Mouse (Mus musculus): Measurements from ENCODE around the gene Sowaha. TPM values are rescaled to one million over a fixed set of nuclear protein-coding genes. Genes with fewer than 3 reads are reported as not detected.

Sowaha gene
- polyA plus RNA-seq (2016; fragmentation: Nextera tagmentation; extraction: Ambion mirVana): 1.1 and 1.6 TPM in 2 replicates

DNA sequence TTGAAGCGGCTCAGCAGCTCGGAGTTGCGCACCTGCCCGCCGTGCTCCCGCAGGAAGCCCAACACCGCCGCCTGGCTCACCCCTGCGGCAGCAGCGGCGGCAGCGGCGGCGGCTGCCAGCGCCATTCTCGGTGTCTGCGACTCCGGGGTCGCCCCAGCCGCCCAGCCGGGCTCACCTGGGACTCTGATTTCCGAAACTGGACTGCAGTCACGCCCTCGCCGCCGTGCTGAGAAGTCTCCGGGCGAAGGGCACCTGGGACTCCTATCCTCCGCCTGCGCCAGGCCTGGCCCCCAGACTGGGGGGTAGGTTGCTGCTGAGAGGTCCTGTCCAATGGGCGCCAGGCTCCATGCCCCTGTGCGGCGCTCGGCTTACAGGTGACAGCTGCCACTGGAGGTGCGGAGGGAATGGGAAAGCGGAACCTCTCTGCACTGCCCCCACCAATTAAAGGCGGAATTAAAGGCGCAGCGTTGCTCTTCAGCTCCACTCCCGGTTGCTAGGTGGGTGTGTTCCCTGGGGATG, at the start of gene Sowaha, which contains the start of gene Gm9945:
Gene Sowaha (minus strand): TSS at position 492 of the 519 bp plus-strand sequence.
Gene Gm9945 (plus strand): TSS at position 384 of the 519 bp plus-strand sequence.
- peak; percentile 40; the same call in 1 of the 2 replicates for ATAC-seq (ENCODE audit: low FRiP score)

DNA sequence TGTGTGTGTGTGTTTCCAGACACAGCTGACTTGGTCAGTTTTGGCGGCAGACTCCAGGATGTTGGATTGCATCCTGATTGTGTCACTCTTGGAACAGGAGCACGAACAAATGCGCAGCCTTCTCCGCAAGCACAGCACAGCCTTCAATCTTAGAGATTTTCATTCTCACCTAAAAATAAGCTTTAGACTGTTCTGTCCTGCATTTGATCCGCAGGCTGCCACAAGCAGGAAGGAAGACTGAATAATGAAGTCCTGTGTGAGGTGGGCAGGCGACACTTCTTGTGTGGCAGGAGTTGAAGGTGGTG, 49.1 kb upstream of the Sowaha start:
- no peak for ATAC-seq (ENCODE audit: low FRiP score)
- 78% methylated on average over 6 of the region's 6 CpGs for WGBS
- no peaks in the 10 kb centered on the region for H3K27me3 ChIP-seq

More for the DNA sequence above, at the start of gene Sowaha, which contains the start of gene Gm9945:
- peak within 1 kb of the TSS; percentile 46; the same call in 1 of the 2 replicates for H3K27ac ChIP-seq
- H3K4me2 ChIP-seq: peak within 1 kb of the TSS; percentile 72
- 0 out of 2 replicates have a peak, but pooled peaks cover 4% of the 10 kb centered on the region for H3K9me3 ChIP-seq
- H3K27me3 ChIP-seq: peaks cover 60% of the 10 kb centered on the region
- peak within 1 kb of the TSS; percentile 48 for H3K4me3 ChIP-seq (replicated peaks)
- 5% methylated on average over 40 of the region's 40 CpGs for whole genome bisulfite sequencing
- H3K4me1 ChIP-seq: peaks cover 33% of the 10 kb centered on the region
- no peaks in the 10 kb centered on the region for H3K36me3 ChIP-seq (replicated peaks)
- H3K9ac ChIP-seq: peak within 1 kb of the TSS; percentile 48

DNA sequence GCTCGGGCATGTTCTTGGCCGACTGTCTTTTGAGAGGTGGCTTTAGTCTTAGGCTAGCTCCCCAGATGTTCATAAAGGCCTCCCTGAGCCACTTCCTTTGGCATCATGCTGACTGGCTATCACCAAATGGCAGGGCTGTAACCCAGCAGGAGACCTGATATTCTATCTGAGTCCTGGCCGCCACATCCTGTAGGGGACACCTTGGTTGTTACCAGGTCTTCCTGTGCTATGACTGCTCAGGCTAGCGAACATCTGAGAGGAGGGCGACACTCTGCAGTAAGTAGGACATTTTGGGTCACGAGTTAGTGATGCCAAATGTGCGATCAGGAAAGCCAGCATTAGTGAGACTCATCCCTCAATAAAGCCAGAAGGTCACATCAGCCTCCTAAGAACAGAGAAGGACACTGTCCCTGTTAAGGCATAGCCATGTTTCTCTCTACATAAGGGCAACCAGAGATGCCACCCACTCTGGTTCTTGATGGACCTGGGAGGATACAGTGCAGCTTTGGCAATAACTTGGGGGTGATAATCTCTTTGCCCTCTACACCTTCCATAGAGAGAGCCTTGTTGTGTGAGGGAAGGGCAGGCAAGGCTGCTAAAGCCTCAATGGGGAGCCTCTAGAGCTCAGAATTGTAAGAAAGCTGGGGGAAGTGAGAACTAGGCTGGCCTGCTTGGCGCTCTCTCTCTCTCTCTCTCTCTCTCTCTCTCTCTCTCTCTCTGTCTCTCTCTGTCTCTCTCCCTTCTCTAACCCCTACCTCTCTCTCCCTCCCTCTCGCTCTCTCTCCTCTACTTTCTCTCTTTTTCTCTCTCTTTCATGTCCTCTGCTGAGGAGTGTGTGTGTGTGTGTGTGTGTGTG, 48.6 kb upstream of the Sowaha start:
- H3K9ac ChIP-seq: no peak overlapping the region
- 89% methylated on average over 7 of the region's 9 CpGs for WGBS
- H3K4me1 ChIP-seq: peaks cover 12% of the 10 kb centered on the region
- peaks cover 7% of the 10 kb centered on the region; the same call in 1 of the 2 replicates for H3K36me3 ChIP-seq (replicated peaks)
- ATAC-seq (ENCODE audit: low FRiP score): no peak
- no peak overlapping the region for H3K4me2 ChIP-seq
- no peak overlapping the region for H3K27ac ChIP-seq
- no peaks in the 10 kb centered on the region for H3K27me3 ChIP-seq
- H3K4me3 ChIP-seq (replicated peaks): no peak overlapping the region
- no peaks in the 10 kb centered on the region for H3K9me3 ChIP-seq

More for the DNA sequence above, 49.1 kb upstream of the Sowaha start:
- Histone ChIP-seq H3K4me3 (replicated peaks) (no peak overlapping the region), H3K9ac (no peak overlapping the region), H3K9me3 (no peaks in the 10 kb centered on the region), H3K4me2 (no peak overlapping the region), H3K36me3 (replicated peaks) (peaks cover 13% of the 10 kb centered on the region), H3K27ac (no peak overlapping the region), H3K4me1 (peaks cover 6% of the 10 kb centered on the region)

DNA sequence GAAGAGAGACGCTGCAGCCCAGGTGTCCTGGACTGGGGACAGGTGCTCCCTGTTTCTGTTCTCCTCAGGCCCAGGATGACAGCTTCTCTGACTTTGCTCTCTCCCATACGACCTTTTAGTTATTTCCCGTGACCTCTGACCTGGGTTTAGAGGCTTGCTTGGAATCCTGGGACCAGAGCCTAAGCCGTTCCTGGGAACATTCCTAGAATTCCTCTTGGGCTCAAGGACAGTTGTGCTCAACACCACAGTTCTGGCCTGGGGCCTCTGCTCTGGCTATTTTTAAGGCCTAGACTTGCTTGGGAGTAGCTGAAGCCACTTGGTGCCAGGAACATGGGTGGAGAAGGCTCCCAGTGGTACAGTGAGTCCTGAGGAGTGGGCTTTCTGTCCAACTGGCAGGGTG, 45.4 kb upstream of the Sowaha start:
- Histone ChIP-seq H3K4me1 (peaks cover 27% of the 10 kb centered on the region), H3K27ac (no peak overlapping the region)
- WGBS: 51% methylated on average over 4 of the region's 4 CpGs

DNA sequence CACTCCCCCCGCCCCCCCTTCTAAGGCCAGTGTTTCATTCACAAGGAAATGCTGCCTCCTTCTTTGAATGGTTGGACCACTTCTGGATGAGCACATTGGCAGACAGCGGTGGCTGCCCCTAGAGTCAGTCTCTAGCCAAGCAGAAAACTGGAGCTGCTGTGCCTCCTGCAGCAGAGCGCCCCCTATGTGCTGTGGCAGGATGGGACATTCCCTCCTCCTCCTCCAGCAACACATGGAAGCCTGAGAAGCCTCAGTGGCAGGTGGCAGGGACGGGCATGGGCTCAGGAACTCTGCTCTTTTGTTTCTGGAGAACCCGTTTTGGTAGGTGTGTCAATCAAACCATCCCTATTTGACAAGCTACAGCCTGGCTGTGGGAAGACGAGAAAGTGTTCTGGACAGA, 44.8 kb upstream of the Sowaha start:
- ATAC-seq (ENCODE audit: low FRiP score): no peak
- Histone ChIP-seq H3K4me2 (no peak overlapping the region), H3K4me1 (peaks cover 31% of the 10 kb centered on the region), H3K27ac (no peak overlapping the region), H3K9ac (0 out of 2 replicates have a peak overlapping the region, but pooled peaks have one; percentile 7), H3K36me3 (replicated peaks) (no peaks in the 10 kb centered on the region), H3K9me3 (no peaks in the 10 kb centered on the region), H3K27me3 (no peaks in the 10 kb centered on the region), H3K4me3 (replicated peaks) (no peak overlapping the region)
- 59% methylated on average over 6 of the region's 6 CpGs for WGBS

More for the DNA sequence above, 45.4 kb upstream of the Sowaha start:
- no peak overlapping the region for H3K4me2 ChIP-seq
- no peak for ATAC-seq (ENCODE audit: low FRiP score)
- no peaks in the 10 kb centered on the region for H3K36me3 ChIP-seq (replicated peaks)
- H3K9ac ChIP-seq: no peak overlapping the region
- H3K9me3 ChIP-seq: no peaks in the 10 kb centered on the region
- H3K27me3 ChIP-seq: no peaks in the 10 kb centered on the region
- H3K4me3 ChIP-seq (replicated peaks): no peak overlapping the region

DNA sequence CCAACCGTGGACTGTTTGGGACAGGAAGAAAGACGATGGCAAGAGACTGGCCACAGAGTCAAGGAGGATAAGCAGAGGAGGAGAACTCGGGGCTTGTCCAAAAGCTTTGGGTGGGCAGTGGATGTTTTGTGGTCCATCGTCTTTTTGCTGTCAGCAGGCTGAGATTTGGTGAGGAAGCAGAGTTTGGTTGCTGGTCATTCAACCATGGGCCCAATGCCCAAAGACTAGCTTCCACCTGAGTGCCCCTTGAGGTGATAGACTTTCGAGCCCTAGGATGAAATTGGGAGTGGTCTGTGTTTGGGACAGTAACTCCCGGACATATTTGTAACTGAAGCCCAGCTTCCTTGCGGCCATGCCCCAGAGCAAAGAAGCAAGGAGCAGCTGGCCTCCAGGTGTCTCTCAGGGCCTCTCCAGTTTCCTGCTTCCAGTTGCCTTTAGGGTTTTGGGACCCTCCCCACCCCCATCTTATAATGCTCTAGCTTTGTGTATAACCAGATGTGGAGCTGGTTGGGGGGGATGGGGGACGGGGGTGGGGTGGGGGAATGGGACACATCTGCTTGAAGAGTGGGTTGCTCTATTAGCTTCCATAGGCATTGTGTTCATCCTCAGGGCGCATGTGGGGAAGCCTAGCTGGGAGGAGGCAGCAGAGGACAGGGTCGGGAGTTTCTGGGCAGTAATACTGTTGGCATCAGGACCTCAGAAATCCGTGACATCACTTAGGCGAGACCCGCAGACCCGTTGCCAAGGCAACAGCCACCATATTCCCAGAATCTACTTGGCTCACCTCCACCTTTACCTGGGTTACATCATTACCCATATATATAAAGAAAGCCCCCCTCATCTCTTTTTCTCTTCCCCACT, 43.7 kb upstream of the Sowaha start:
- ATAC-seq (ENCODE audit: low FRiP score): no peak
- no peak overlapping the region for H3K4me3 ChIP-seq (replicated peaks)
- H3K27me3 ChIP-seq: peaks cover 5% of the 10 kb centered on the region

DNA sequence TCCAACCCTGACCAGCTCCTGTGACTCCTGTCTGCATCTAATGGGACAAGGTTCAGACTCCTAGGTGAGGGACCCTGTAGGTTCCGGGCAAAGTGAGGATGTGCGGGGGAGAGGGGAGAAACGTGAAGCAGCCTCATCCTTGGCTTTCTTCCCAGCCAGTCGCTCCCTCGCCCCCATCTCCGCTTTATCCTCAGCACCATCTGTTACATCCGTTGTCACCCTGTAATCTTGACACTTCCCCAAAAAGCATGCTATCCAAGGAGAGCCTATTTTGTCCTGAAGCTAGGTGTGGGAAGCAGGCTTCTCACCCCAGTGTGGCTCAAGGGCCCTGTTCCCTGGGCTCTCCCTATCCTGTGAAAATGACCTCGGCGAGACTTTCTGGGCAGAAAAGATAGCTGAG, 42.9 kb upstream of the Sowaha start:
- no peak for ATAC-seq (ENCODE audit: low FRiP score)
- Histone ChIP-seq H3K36me3 (replicated peaks) (no peaks in the 10 kb centered on the region), H3K27ac (no peak overlapping the region), H3K27me3 (peaks cover 13% of the 10 kb centered on the region), H3K4me3 (replicated peaks) (no peak overlapping the region), H3K4me2 (no peak overlapping the region), H3K9me3 (no peaks in the 10 kb centered on the region), H3K9ac (no peak overlapping the region), H3K4me1 (peaks cover 30% of the 10 kb centered on the region)
- 79% methylated on average over 9 of the region's 9 CpGs for WGBS

More for the DNA sequence above, 43.7 kb upstream of the Sowaha start:
- Histone ChIP-seq H3K9ac (no peak overlapping the region), H3K9me3 (no peaks in the 10 kb centered on the region), H3K36me3 (replicated peaks) (no peaks in the 10 kb centered on the region), H3K27ac (no peak overlapping the region), H3K4me1 (peaks cover 30% of the 10 kb centered on the region), H3K4me2 (no peak overlapping the region)
- 90% methylated on average over 14 of the region's 14 CpGs for WGBS

DNA sequence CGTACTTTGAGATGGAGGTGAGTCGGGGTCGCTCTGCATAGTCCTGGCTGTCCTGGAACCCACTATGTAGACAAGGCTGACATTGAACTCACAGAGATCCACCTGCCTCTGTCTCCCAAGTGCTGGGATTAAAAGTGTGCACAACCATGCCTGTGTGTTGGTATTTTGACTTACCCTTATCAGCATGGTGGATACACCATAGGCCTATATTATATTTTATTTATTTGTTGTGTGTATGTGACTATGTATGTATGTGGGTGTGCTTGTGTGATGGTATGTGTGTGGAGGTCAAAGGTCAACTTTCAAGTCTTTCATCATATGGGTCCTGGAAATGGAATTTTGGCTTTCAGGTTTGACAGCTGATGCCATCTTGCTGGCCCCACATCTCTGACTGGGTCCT, 42.3 kb upstream of the Sowaha start:
- no peak overlapping the region for H3K9ac ChIP-seq
- no peaks in the 10 kb centered on the region for H3K9me3 ChIP-seq
- 93% methylated on average over 3 of the region's 3 CpGs for WGBS
- peaks cover 18% of the 10 kb centered on the region for H3K27me3 ChIP-seq
- H3K4me3 ChIP-seq (replicated peaks): no peak overlapping the region
- H3K36me3 ChIP-seq (replicated peaks): no peaks in the 10 kb centered on the region
- H3K4me1 ChIP-seq: peaks cover 30% of the 10 kb centered on the region
- H3K27ac ChIP-seq: no peak overlapping the region
- ATAC-seq (ENCODE audit: low FRiP score): no peak
- no peak overlapping the region for H3K4me2 ChIP-seq

DNA sequence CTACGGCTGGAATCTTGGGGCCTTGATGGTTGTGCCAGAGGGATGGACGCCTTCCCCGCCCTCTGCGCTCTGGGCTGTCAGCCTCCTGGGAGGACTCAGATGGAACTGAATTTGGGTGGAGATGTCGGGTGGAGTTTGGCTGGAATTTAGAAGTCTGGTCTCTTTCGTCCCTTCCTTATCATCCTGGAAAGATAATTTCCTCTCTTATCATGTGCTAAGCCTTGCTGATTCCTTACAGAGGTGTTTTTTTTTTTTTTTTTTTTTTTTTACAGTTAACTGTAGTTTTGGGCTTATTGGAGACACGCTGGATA, 41.7 kb upstream of the Sowaha start:
- H3K27ac ChIP-seq: no peak overlapping the region
- no peaks in the 10 kb centered on the region for H3K9me3 ChIP-seq
- H3K4me1 ChIP-seq: peaks cover 30% of the 10 kb centered on the region
- H3K36me3 ChIP-seq (replicated peaks): no peaks in the 10 kb centered on the region
- peak overlapping the region; percentile 75; the same call in 1 of the 2 replicates for H3K4me2 ChIP-seq
- H3K9ac ChIP-seq: no peak overlapping the region
- peaks cover 18% of the 10 kb centered on the region for H3K27me3 ChIP-seq
- no peak overlapping the region for H3K4me3 ChIP-seq (replicated peaks)
- WGBS: 91% methylated on average over 7 of the region's 7 CpGs
- ATAC-seq (ENCODE audit: low FRiP score): no peak

DNA sequence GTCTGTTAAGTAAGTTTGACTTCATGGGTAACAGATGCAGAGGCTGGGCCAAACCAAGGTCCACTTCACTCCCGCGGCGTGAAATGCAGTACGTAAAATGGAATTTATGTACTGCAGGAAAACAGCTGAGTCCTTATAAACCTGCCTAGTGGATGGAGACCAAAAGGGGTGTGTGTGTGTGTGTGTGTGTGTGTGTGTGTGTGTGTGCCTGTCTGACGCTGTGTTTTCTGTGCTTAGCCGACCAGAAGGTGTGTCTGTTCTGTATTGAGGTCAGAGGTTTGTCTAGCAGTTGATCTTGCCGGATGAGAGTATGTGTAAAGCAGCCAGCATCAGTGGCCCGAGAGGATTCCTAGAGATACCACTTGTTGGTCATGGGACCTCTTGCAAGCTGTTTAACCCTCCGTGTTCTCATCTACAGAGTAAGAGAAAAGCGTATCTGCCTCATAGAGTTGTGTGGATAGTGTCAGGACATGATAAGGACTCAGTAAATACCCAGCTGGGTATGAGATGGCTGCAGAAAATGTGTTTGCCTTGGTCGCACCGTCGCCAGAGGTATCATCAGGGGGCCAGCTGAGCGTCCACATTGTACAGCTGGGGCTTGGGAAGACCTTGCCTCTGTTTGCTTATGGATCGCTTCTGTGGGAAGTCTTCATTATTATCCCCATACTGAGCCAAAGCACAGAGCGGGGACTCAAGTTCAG, 41.2 kb upstream of the Sowaha start:
- Histone ChIP-seq H3K27me3 (peaks cover 18% of the 10 kb centered on the region), H3K4me3 (replicated peaks) (peak overlapping the region; percentile 79), H3K36me3 (replicated peaks) (no peaks in the 10 kb centered on the region), H3K4me1 (peaks cover 30% of the 10 kb centered on the region), H3K4me2 (peak overlapping the region; percentile 75), H3K27ac (no peak overlapping the region), H3K9ac (peak overlapping the region; percentile 25), H3K9me3 (no peaks in the 10 kb centered on the region)
- WGBS: 59% methylated on average over 16 of the region's 16 CpGs
- no peak for ATAC-seq (ENCODE audit: low FRiP score)

DNA sequence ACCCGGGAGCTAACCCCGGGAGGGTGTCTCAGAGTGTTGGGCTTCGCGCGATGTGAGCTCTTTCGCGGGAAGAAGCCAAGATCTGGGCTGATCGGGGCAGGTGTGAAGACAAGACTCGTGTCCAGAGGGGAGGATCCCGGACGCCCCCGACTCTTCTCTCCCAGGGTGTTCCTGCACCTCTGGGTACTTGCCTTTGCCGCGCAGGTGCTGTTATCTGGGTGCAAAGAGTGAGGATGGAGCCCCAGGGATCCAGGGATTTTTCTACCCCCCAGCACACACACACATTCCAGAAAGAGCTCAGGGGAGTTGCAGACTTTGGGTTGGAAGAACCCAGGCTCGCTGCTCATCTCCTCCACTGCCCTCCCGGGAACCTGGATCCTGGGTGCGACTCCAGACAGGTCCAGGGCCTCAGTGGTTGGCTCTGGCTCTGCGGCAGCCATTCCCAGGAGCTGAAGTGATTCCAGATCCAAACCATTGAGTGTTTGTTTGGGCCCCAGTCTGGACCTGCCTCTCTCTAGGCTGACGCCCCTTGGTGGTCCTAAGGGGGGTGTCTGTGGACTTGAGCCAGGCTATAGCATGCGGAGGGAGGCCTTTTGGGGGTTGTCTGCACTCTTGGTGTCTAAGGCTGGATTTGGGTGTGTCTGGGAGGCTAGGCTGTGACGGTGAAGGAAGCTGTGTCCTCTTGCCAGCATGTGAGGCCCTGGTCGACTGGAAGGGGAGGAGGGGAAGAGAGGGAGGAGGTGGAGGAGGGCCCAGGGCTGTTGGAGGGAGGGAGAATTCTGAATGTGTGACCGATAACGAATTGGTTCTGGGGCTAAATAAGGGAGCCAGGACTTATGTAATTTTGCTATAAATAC, 40.3 kb upstream of the Sowaha start:
- H3K27ac ChIP-seq: peak overlapping the region; percentile 66
- H3K4me2 ChIP-seq: peak overlapping the region; percentile 75
- peak; percentile 45; the same call in 1 of the 2 replicates for ATAC-seq (ENCODE audit: low FRiP score)
- WGBS: 2% methylated on average over 20 of the region's 24 CpGs
- no peaks in the 10 kb centered on the region for H3K9me3 ChIP-seq
- no peaks in the 10 kb centered on the region for H3K36me3 ChIP-seq (replicated peaks)
- peak overlapping the region; percentile 79 for H3K4me3 ChIP-seq (replicated peaks)
- H3K9ac ChIP-seq: peak overlapping the region; percentile 90
- peaks cover 18% of the 10 kb centered on the region for H3K27me3 ChIP-seq
- peaks cover 30% of the 10 kb centered on the region for H3K4me1 ChIP-seq

Data from forebrain, embryonic 12.5 days (tissue).